Mouse (Mus musculus) forebrain, embryonic 12.5 days (tissue): ENCODE data around the gene Atrnl1. TPM values are rescaled to one million over a fixed set of nuclear protein-coding genes. Genes with fewer than 3 reads are reported as not detected.

Experiments
- ATAC-seq: fragments of 200-750 bp; cut with Nextera tagmentation; 2 replicates; pipeline ENCODE4 v1.8.0; 2017; ENCODE audit warnings: moderate TSS enrichment; ENCODE audit not compliant: low FRiP score
- H3K27ac ChIP-seq: fragments of 300-500 bp; sonication (generic); 2 replicates; pipeline ENCODE4 v1.5.1; 2016; ENCODE audit warnings: mild to moderate bottlenecking
- H3K27me3 ChIP-seq: fragments of 300-500 bp; sonication (generic); 2 replicates; pipeline ENCODE4 v1.6.1; 2016; ENCODE audit warnings: mild to moderate bottlenecking
- H3K36me3 ChIP-seq: fragments of 300-500 bp; sonication (generic); replicated peaks from 2 replicates; pipeline ENCODE4 v1.6.1; 2016; ENCODE audit warnings: mild to moderate bottlenecking
- H3K4me1 ChIP-seq: fragments of 300-500 bp; sonication (generic); 2 replicates; pipeline ENCODE4 v1.6.1; 2016
- H3K4me2 ChIP-seq: fragments of 300-500 bp; sonication (generic); 2 replicates; pipeline ENCODE4 v1.6.1; 2016; ENCODE audit warnings: mild to moderate bottlenecking, moderate library complexity
- H3K4me3 ChIP-seq: fragments of 300-500 bp; sonication (generic); replicated peaks from 2 replicates; pipeline ENCODE4 v1.5.1; 2016; ENCODE audit warnings: mild to moderate bottlenecking
- H3K9ac ChIP-seq: fragments of 300-500 bp; sonication (generic); 2 replicates; pipeline ENCODE4 v1.6.1; 2016; ENCODE audit warnings: mild to moderate bottlenecking
- H3K9me3 ChIP-seq: fragments of 300-500 bp; sonication (generic); 2 replicates; pipeline ENCODE4 v1.6.1; 2016
- WGBS: fragments of 180-500 bp; shearing (Covaris S2); methylation state at CpG from one replicate; pipeline ENCODE4 v1.1.7; 2016; 5-methylcytosine and 5-hydroxymethylcytosine counted together
- polyA plus RNA-seq: library from polyadenylated mRNA; unstranded; fragments of >200 nt; fragmentation: Nextera tagmentation; extraction: Ambion mirVana; gene quantifications from 2 replicates; pipeline ENCODE4 v1.2.1, GENCODE M21; 2016

The Atrnl1 gene
- polyA plus RNA-seq, result 7.6 and 7.8 TPM in 2 replicates

DNA sequence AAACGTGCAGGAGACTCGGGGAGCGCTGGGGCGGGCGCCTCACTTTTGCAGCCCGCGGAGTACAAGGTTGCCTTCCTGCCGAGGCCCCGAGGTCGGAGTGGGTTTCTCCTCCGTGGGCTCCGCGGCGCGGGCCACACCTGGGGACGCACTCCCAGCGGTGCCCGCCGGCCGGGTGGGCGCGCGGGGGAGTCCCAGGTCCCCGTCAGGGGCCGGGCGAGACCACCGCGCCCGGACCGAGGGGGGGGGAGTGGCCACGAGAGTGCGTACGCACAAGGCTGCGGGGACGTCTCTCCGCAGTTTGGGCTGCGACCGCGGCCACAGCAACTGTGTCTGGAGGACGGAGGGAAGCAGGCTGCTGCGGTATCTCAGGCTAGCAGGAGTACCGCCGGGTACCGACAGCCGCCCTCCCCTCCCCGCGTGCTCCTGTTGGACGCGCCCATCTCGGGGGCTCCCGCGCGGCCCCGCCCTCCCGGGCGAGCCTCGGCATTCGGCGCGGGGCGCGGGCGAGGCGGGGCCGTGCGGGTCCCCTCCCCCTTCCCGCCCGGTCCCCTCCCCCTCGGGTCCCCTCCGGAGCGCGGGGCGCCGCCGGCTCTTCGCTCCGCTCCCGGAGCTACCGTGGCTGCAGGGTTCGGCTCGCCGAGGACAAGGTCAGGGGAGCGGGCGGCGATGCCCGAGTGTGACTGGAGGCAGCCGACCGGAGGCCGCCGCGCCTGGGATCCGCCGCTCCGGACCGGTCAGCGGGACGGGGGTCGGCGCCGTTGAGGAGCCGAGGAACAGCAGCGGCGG is at the start of gene Atrnl1:
Gene Atrnl1 (plus strand): TSS at position 559 of the 786 bp plus-strand sequence.
- Histone ChIP-seq H3K36me3 (no peaks in the 10 kb centered on the region), H3K4me2 (peak within 1 kb of the TSS; percentile 100), H3K9ac (peak within 1 kb of the TSS; percentile 92), H3K27ac (peak within 1 kb of the TSS; percentile 96), H3K27me3 (no peaks in the 10 kb centered on the region), H3K9me3 (no peaks in the 10 kb centered on the region), H3K4me3 (peak within 1 kb of the TSS; percentile 94), H3K4me1 (peaks cover 35% of the 10 kb centered on the region)
- WGBS, result under 1% methylated on average over 87 of the region's 103 CpGs
- peak; percentile 93 for ATAC-seq

- Histone ChIP-seq H3K4me3 (no peak overlapping the region), H3K4me1 (peaks cover 8% of the 10 kb centered on the region), H3K4me2 (no peak overlapping the region), H3K9me3 (no peaks in the 10 kb centered on the region), H3K27me3 (no peaks in the 10 kb centered on the region), H3K9ac (no peak overlapping the region), H3K27ac (no peak overlapping the region), H3K36me3 (no peaks in the 10 kb centered on the region)
- no peak for ATAC-seq
- WGBS, result 77% methylated on average over 4 of the region's 4 CpGs
These were observed 49.3 kb upstream of the Atrnl1 start for GRCm38 (mm10) chr19:57561486-57561885.

GRCm38 (mm10) chr19:57569040-57569439 is 41.8 kb upstream of the Atrnl1 start:
- Histone ChIP-seq H3K27me3 (no peaks in the 10 kb centered on the region), H3K4me1 (peaks cover 10% of the 10 kb centered on the region; the same call in 1 of the 2 replicates), H3K4me3 (no peak overlapping the region), H3K4me2 (no peak overlapping the region), H3K36me3 (no peaks in the 10 kb centered on the region), H3K27ac (no peak overlapping the region), H3K9ac (no peak overlapping the region), H3K9me3 (no peaks in the 10 kb centered on the region)
- ATAC-seq, result no peak
- 83% methylated on average over 6 of the region's 6 CpGs for WGBS

DNA sequence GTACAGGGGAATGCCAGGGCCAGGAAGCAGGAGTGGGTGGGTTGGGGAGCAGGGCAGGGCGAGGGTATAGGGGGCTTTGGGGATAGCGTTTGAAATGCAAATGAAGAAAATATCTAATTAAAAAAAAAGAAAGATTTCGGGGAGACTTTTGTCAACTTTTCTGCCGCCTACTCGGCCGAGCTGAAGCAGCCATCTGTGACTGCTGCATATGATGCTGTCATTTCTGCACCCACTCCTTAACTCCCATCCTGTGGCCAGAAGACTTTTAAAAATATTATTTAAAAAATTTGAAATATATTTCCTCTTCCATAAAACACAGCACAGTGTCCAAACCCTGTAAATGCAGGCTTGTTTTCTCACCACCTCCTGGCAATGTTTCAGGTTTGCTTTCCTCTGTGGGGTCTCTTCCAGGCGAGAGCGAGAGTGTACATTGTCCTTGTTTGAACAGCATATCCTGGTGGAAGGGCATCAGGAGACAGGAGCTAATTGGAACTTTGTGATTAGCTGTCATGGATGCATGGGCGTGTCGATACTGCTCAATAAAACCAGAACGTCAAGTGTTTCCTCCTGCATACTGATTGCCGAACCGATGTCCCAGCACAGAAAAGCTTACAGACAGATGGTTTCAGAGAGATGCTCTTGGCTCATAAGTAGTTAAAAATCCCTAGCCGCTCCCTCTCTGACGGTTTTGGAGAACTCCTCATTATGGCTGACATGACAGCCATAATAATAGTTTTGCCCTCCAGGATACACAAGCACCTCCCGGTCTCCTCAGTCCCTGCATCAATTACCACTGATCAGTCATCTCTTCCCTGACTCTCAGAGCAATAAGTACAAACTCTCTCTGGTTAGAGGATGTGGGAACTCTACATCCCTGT is 38.2 kb upstream of the Atrnl1 start:
- Histone ChIP-seq H3K4me2 (no peak overlapping the region), H3K4me3 (no peak overlapping the region), H3K9ac (no peak overlapping the region), H3K4me1 (peaks cover 23% of the 10 kb centered on the region), H3K27ac (no peak overlapping the region), H3K9me3 (no peaks in the 10 kb centered on the region), H3K27me3 (no peaks in the 10 kb centered on the region), H3K36me3 (no peaks in the 10 kb centered on the region)
- peak; percentile 75 for ATAC-seq
- 58% methylated on average over 16 of the region's 16 CpGs for WGBS

- no peak for ATAC-seq
- Histone ChIP-seq H3K4me1 (peaks cover 23% of the 10 kb centered on the region), H3K4me3 (no peak overlapping the region), H3K4me2 (no peak overlapping the region), H3K36me3 (no peaks in the 10 kb centered on the region), H3K27me3 (no peaks in the 10 kb centered on the region), H3K27ac (no peak overlapping the region), H3K9me3 (no peaks in the 10 kb centered on the region), H3K9ac (no peak overlapping the region)
These were observed 37.4 kb upstream of the Atrnl1 start for GRCm38 (mm10) chr19:57573470-57573869.

GRCm38 (mm10) chr19:57575027-57575426 is 35.8 kb upstream of the Atrnl1 start:
- WGBS, result 85% methylated on average over 7 of the region's 7 CpGs
- H3K4me2 ChIP-seq, result no peak overlapping the region
- no peak overlapping the region for H3K4me3 ChIP-seq
- H3K27me3 ChIP-seq, result no peaks in the 10 kb centered on the region
- no peak for ATAC-seq
- no peak overlapping the region for H3K27ac ChIP-seq
- no peaks in the 10 kb centered on the region for H3K9me3 ChIP-seq
- peaks cover 23% of the 10 kb centered on the region for H3K4me1 ChIP-seq
- H3K9ac ChIP-seq, result no peak overlapping the region
- no peaks in the 10 kb centered on the region for H3K36me3 ChIP-seq

- no peaks in the 10 kb centered on the region for H3K9me3 ChIP-seq
- no peak overlapping the region for H3K4me2 ChIP-seq
- H3K4me1 ChIP-seq, result peaks cover 23% of the 10 kb centered on the region
- no peak overlapping the region for H3K9ac ChIP-seq
- WGBS, result 17% methylated on average over 5 of the region's 5 CpGs
- no peaks in the 10 kb centered on the region for H3K27me3 ChIP-seq
- no peak; the same call in 1 of the 2 replicates for ATAC-seq
- no peak overlapping the region for H3K4me3 ChIP-seq
- H3K36me3 ChIP-seq, result no peaks in the 10 kb centered on the region
- peak overlapping the region; percentile 31; the same call in 1 of the 2 replicates for H3K27ac ChIP-seq
These were observed 34.0 kb upstream of the Atrnl1 start for GRCm38 (mm10) chr19:57576836-57577235.

DNA sequence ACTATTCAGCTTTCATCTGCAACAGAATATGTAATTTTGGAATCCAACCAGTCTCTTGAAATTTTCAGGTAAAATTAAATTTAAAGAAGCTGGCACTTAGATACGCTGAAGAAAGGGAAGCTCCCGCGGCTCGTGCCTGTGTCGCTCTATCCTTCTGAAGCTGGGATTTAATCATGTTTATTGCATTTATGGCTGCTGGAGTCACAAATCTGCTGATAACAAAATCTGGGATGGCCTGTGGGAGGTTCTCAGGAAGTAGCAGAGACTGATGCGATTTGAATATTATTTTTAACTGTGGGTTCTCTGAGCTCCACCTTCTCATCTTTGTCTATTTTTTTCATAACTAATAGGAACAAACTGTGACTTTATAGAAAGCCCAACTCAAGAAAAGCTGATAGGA is 33.6 kb upstream of the Atrnl1 start:
- Histone ChIP-seq H3K4me3 (no peak overlapping the region), H3K9me3 (no peaks in the 10 kb centered on the region), H3K9ac (no peak overlapping the region), H3K4me1 (peaks cover 23% of the 10 kb centered on the region), H3K4me2 (no peak overlapping the region), H3K27me3 (no peaks in the 10 kb centered on the region), H3K27ac (peak overlapping the region; percentile 31; the same call in 1 of the 2 replicates), H3K36me3 (no peaks in the 10 kb centered on the region)
- ATAC-seq, result no peak
- WGBS, result 83% methylated on average over 6 of the region's 6 CpGs

DNA sequence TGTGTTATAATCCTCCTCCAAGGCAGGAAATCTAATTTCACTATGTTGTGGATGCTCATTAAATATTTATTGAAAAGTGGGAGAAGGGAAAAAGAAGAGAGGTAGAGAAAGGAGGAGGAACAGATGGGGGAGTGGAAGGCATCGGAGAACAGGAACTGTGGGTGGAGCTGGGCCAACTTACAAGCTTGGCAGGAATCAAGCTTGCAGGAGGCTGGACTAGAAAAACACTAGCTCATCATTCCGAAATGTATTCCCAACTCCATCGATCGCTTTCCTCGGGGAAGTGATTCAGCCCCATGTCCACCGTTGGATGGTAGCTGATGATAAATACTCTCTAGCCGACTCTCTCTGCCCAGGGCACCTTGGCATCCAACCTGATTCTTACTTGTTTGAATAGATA is 29.9 kb upstream of the Atrnl1 start:
- no peak for ATAC-seq
- no peak overlapping the region for H3K27ac ChIP-seq
- no peak overlapping the region for H3K4me3 ChIP-seq
- WGBS, result 90% methylated on average over 7 of the region's 7 CpGs
- no peak overlapping the region for H3K9ac ChIP-seq
- no peaks in the 10 kb centered on the region; the same call in 1 of the 2 replicates for H3K27me3 ChIP-seq
- peaks cover 14% of the 10 kb centered on the region for H3K4me1 ChIP-seq
- H3K9me3 ChIP-seq, result no peaks in the 10 kb centered on the region
- H3K36me3 ChIP-seq, result no peaks in the 10 kb centered on the region
- H3K4me2 ChIP-seq, result no peak overlapping the region

- WGBS, result 62% methylated on average over 4 of the region's 4 CpGs
- ATAC-seq, result no peak
- Histone ChIP-seq H3K27me3 (no peaks in the 10 kb centered on the region; the same call in 1 of the 2 replicates), H3K4me1 (0 out of 2 replicates have a peak, but pooled peaks cover 3% of the 10 kb centered on the region), H3K27ac (no peak overlapping the region), H3K4me2 (no peak overlapping the region), H3K9me3 (no peaks in the 10 kb centered on the region), H3K9ac (no peak overlapping the region), H3K4me3 (no peak overlapping the region), H3K36me3 (no peaks in the 10 kb centered on the region)
These were observed 25.5 kb upstream of the Atrnl1 start for GRCm38 (mm10) chr19:57585231-57585792.

DNA sequence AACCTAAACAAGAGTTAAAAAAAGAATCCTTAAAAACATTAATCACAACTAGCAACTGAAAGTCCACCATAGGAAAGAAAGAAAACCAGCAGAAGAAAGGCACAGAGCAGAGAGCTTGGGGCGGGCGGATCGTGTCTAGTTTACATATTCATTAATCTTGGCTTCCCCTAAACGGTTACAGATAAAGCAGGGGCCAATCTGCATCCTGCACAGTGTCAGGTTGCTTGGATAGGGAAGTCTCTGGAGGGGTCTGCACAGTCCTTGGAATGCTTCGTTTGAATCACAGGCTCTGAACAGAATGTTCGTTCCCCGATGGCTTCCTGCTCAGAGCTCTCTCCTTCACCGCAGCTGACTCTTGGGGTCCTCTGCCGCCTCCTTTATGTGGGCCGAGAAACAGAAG is 24.7 kb upstream of the Atrnl1 start:
- Histone ChIP-seq H3K9me3 (no peaks in the 10 kb centered on the region), H3K9ac (no peak overlapping the region), H3K36me3 (no peaks in the 10 kb centered on the region), H3K27ac (no peak overlapping the region), H3K4me1 (0 out of 2 replicates have a peak, but pooled peaks cover 3% of the 10 kb centered on the region), H3K27me3 (no peaks in the 10 kb centered on the region; the same call in 1 of the 2 replicates), H3K4me2 (no peak overlapping the region), H3K4me3 (no peak overlapping the region)
- 49% methylated on average over 10 of the region's 10 CpGs for WGBS
- no peak for ATAC-seq

DNA sequence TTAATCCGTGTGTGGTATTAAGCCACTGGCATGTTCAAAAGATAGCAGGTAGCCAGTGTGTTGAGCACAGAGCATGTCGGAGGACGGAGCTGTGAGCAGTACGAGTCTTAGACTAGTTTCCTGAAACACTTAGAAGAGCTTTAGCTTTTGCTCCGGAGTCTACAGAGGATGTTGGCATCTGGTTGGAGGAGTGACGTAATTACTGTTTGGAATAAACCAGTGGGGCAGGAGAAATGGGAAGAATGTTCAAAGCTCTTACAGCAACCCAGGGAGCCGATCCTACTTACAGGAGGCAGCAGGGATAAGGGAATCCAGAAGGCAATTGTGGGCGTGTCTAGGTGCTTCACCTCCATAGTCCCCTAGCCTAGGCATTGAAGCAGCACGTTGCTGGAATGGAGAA is 21.3 kb upstream of the Atrnl1 start:
- Histone ChIP-seq H3K27me3 (no peaks in the 10 kb centered on the region; the same call in 1 of the 2 replicates), H3K4me1 (0 out of 2 replicates have a peak, but pooled peaks cover 3% of the 10 kb centered on the region), H3K9ac (no peak overlapping the region), H3K27ac (no peak overlapping the region), H3K4me3 (no peak overlapping the region), H3K36me3 (no peaks in the 10 kb centered on the region), H3K9me3 (no peaks in the 10 kb centered on the region), H3K4me2 (no peak overlapping the region)
- no peak for ATAC-seq
- WGBS, result 76% methylated on average over 9 of the region's 9 CpGs
